Mouse (Mus musculus) neural tube, embryonic 15.5 days (tissue): ENCODE measurements around the gene Cav1. TPM values are rescaled to one million over a fixed set of nuclear protein-coding genes. Genes with fewer than 3 reads are reported as not detected.

Experiments used
- ATAC-seq: fragments of 200-750 bp; cut with Nextera tagmentation; 2 replicates; pipeline ENCODE4 v1.8.0; 2017; ENCODE audit warnings: mild to moderate bottlenecking, moderate TSS enrichment, moderate library complexity; ENCODE audit not compliant: low FRiP score
- H3K27ac ChIP-seq: fragments of 300-500 bp; sonication (generic); replicated peaks from 2 replicates; pipeline ENCODE4 v1.5.1; 2015; ENCODE audit warnings: mild to moderate bottlenecking, inconsistent platforms
- H3K27me3 ChIP-seq: fragments of 300-500 bp; sonication (generic); replicated peaks from 2 replicates; pipeline ENCODE4 v1.6.1; 2015; ENCODE audit warnings: inconsistent platforms
- H3K36me3 ChIP-seq: fragments of 300-500 bp; sonication (generic); 2 replicates; pipeline ENCODE4 v1.6.1; 2015; ENCODE audit warnings: inconsistent platforms
- H3K4me1 ChIP-seq: fragments of 300-500 bp; sonication (generic); 2 replicates; pipeline ENCODE4 v1.6.1; 2015; ENCODE audit warnings: inconsistent platforms
- H3K4me2 ChIP-seq: fragments of 300-500 bp; sonication (generic); 2 replicates; pipeline ENCODE4 v1.6.1; 2015; ENCODE audit warnings: inconsistent platforms, mild to moderate bottlenecking, moderate library complexity
- H3K4me3 ChIP-seq: fragments of 300-500 bp; sonication (generic); replicated peaks from 2 replicates; pipeline ENCODE4 v1.5.1; 2015; ENCODE audit warnings: mild to moderate bottlenecking, inconsistent platforms
- H3K9ac ChIP-seq: fragments of 300-500 bp; sonication (generic); replicated peaks from 2 replicates; pipeline ENCODE4 v1.6.1; 2015; ENCODE audit warnings: mild to moderate bottlenecking, inconsistent platforms
- H3K9me3 ChIP-seq: fragments of 300-500 bp; sonication (generic); replicated peaks from 2 replicates; pipeline ENCODE4 v1.6.1; 2016; ENCODE audit warnings: inconsistent platforms
- WGBS: fragments of 180-500 bp; shearing (Covaris S2); methylation state at CpG from one replicate; pipeline ENCODE4 v1.1.7; 2015; ENCODE audit warnings: mixed read lengths; 5-methylcytosine and 5-hydroxymethylcytosine counted together
- polyA plus RNA-seq: library from polyadenylated mRNA; unstranded; fragments of >200 nt; fragmentation: Nextera tagmentation; extraction: Ambion mirVana; gene quantifications from 2 replicates; pipeline ENCODE4 v1.2.1, GENCODE M21; 2015

Cav1 gene
- polyA plus RNA-seq, 1 experiment from 2014 or later: 39.2 TPM

GRCm38 (mm10) chr6:17381690-17382089, 75.6 kb downstream of the Cav1 start:
- H3K4me3 ChIP-seq: no peak overlapping the region
- no peaks in the 10 kb centered on the region for H3K36me3 ChIP-seq
- 0 out of 2 replicates have a peak, but pooled peaks cover 4% of the 10 kb centered on the region for H3K4me1 ChIP-seq
- no peak overlapping the region for H3K27ac ChIP-seq
- ATAC-seq: peak; percentile 41; the same call in 1 of the 2 replicates
- H3K27me3 ChIP-seq: no peaks in the 10 kb centered on the region
- WGBS: 62% methylated on average over 6 of the region's 6 CpGs
- H3K4me2 ChIP-seq: no peak overlapping the region
- H3K9ac ChIP-seq: no peak overlapping the region
- no peaks in the 10 kb centered on the region for H3K9me3 ChIP-seq

- Histone ChIP-seq H3K27me3 (no peaks in the 10 kb centered on the region), H3K4me1 (0 out of 2 replicates have a peak, but pooled peaks cover 4% of the 10 kb centered on the region), H3K9ac (no peak overlapping the region), H3K36me3 (no peaks in the 10 kb centered on the region), H3K27ac (no peak overlapping the region), H3K9me3 (no peaks in the 10 kb centered on the region), H3K4me3 (no peak overlapping the region), H3K4me2 (no peak overlapping the region)
- ATAC-seq: no peak
- WGBS: 88% methylated on average over 5 of the region's 5 CpGs
These were observed 79.4 kb downstream of the Cav1 start for GRCm38 (mm10) chr6:17385531-17385930.

- H3K9me3 ChIP-seq: no peaks in the 10 kb centered on the region
- H3K27me3 ChIP-seq: no peaks in the 10 kb centered on the region
- H3K4me2 ChIP-seq: no peak overlapping the region
- 0 out of 2 replicates have a peak, but pooled peaks have one; percentile 41 for ATAC-seq
- no peaks in the 10 kb centered on the region for H3K4me1 ChIP-seq
- H3K27ac ChIP-seq: no peak overlapping the region
- H3K9ac ChIP-seq: no peak overlapping the region
- no peak overlapping the region for H3K4me3 ChIP-seq
- WGBS: 66% methylated on average over 2 of the region's 2 CpGs
- H3K36me3 ChIP-seq: no peaks in the 10 kb centered on the region
These were observed 82.0 kb downstream of the Cav1 start for GRCm38 (mm10) chr6:17387991-17388710.

Other genes with a start within 250 kb of the Cav1 start
- gene Tes, start 241.2 kb upstream of the Cav1 start, polyA plus RNA-seq: 69.5 and 79.0 TPM in 2 replicates
- gene Cav2, start 25.1 kb upstream of the Cav1 start, polyA plus RNA-seq: 22.5 and 23.3 TPM in 2 replicates
- 2.7 and 3.2 TPM in 2 replicates for gene Met, start 157.5 kb downstream of the Cav1 start, polyA plus RNA-seq